Mouse (Mus musculus) heart, embryonic 14.5 days (tissue): Measurements from ENCODE around the gene Inhbe. TPM values are rescaled to one million over a fixed set of nuclear protein-coding genes. Genes with fewer than 3 reads are reported as not detected.

Experiments
- ATAC-seq: fragments of 200-750 bp; cut with Nextera tagmentation; 2 replicates; pipeline ENCODE4 v1.8.0; 2017; ENCODE audit warnings: low read depth, moderate TSS enrichment; ENCODE audit not compliant: insufficient number of reproducible peaks, insufficient read depth, low FRiP score
- H3K27ac ChIP-seq, 2 experiments: fragments of 200-500 bp in 1 of 2; fragments of 300-500 bp in 1 of 2; sonication (generic) in 1 of 2; replicated peaks in 1 of 2; 2 replicates each; pipeline ENCODE4 v1.5.1; 2012 to 2014; ENCODE audit warnings: low read depth in 2 of 2, low read length in 2 of 2, control low read depth in 1 of 2, mild to moderate bottlenecking in 1 of 2, mixed read lengths in 1 of 2; ENCODE audit not compliant: control insufficient read depth in 1 of 2, insufficient read depth in 1 of 2
- H3K27me3 ChIP-seq: fragments of 300-500 bp; sonication (generic); 2 replicates; pipeline ENCODE4 v1.6.1; 2014; ENCODE audit warnings: mild to moderate bottlenecking, low read length, control low read depth; ENCODE audit not compliant: control insufficient read depth, insufficient read depth
- H3K36me3 ChIP-seq: fragments of 300-500 bp; sonication (generic); 2 replicates; pipeline ENCODE4 v1.6.1; 2014; ENCODE audit warnings: mild to moderate bottlenecking, control low read depth, low read length, mixed read lengths; ENCODE audit not compliant: control insufficient read depth, insufficient read depth
- H3K4me1 ChIP-seq, 2 experiments: fragments of 200-500 bp in 1 of 2; fragments of 300-500 bp in 1 of 2; sonication (generic) in 1 of 2; 2 replicates each; pipeline ENCODE4 v1.6.1; 2012 to 2014; ENCODE audit warnings: low read length in 2 of 2, control low read depth in 1 of 2, mixed read lengths in 1 of 2; ENCODE audit not compliant: control insufficient read depth in 2 of 2, insufficient read depth in 2 of 2
- H3K4me2 ChIP-seq: fragments of 300-500 bp; sonication (generic); 2 replicates; pipeline ENCODE4 v1.6.1; 2014; ENCODE audit warnings: mild to moderate bottlenecking, low read length
- H3K4me3 ChIP-seq, 2 experiments: fragments of 200-500 bp in 1 of 2; fragments of 300-500 bp in 1 of 2; sonication (generic) in 1 of 2; 2 replicates each; pipeline ENCODE4 v1.5.1; 2012 to 2014; ENCODE audit warnings: low read length in 2 of 2, mild to moderate bottlenecking in 2 of 2, control low read depth in 1 of 2, low read depth in 1 of 2, moderate library complexity in 1 of 2; ENCODE audit not compliant: control insufficient read depth in 1 of 2, insufficient read depth in 1 of 2
- H3K9ac ChIP-seq: fragments of 300-500 bp; sonication (generic); 2 replicates; pipeline ENCODE4 v1.6.1; 2014; ENCODE audit warnings: mild to moderate bottlenecking, low read length
- H3K9me3 ChIP-seq: fragments of 300-500 bp; sonication (generic); 2 replicates; pipeline ENCODE4 v1.6.1; 2016; ENCODE audit warnings: low read length, control low read depth; ENCODE audit not compliant: control insufficient read depth
- WGBS: fragments of 180-500 bp; shearing (Covaris S2); extraction: QIAGEN DNeasy Blood & Tissue Kit; methylation state at CpG from one replicate; pipeline ENCODE4 v1.1.7; 2014; 5-methylcytosine and 5-hydroxymethylcytosine counted together
- polyA plus RNA-seq: library from polyadenylated mRNA; unstranded; fragments of >200 nt; fragmentation: Nextera tagmentation; extraction: Ambion mirVana; gene quantifications from 2 replicates; pipeline ENCODE4 v1.2.1, GENCODE M21; 2014

Inhbe gene
- polyA plus RNA-seq, 1 experiment from 2014 or later = not detected

DNA sequence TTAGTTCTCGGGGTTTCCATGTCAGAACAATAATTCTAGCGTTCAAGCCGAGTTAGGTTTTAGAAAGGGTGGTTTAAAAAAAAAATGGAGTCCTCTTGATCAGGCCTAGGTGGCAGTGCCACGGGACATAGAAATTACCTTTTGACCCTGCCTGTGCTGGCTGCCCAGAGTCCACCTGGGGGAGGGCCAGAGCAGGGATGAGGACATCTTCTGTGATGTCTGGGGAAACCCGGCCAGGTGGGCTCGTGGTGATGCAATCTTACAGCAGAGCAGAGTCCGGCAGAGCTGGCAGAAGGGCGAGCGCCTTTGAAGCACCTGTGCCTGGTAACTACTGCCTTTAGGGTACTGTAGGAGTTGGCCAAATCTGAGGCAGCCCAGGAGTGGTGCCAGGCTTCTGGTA lies 2.0 kb downstream of the Inhbe start:
- peaks cover 12 to 15% of the 10 kb centered on the region in 2 experiments for H3K4me1 ChIP-seq
- H3K36me3 ChIP-seq = no peaks in the 10 kb centered on the region
- H3K9ac ChIP-seq = no peak overlapping the region
- no peak overlapping the region for H3K4me2 ChIP-seq
- whole genome bisulfite sequencing = 86% methylated on average over 9 of the region's 9 CpGs
- no peak for ATAC-seq
- no peak overlapping the region for H3K27ac ChIP-seq
- H3K9me3 ChIP-seq = no peaks in the 10 kb centered on the region
- no peak overlapping the region for H3K4me3 ChIP-seq
- no peaks in the 10 kb centered on the region for H3K27me3 ChIP-seq

DNA sequence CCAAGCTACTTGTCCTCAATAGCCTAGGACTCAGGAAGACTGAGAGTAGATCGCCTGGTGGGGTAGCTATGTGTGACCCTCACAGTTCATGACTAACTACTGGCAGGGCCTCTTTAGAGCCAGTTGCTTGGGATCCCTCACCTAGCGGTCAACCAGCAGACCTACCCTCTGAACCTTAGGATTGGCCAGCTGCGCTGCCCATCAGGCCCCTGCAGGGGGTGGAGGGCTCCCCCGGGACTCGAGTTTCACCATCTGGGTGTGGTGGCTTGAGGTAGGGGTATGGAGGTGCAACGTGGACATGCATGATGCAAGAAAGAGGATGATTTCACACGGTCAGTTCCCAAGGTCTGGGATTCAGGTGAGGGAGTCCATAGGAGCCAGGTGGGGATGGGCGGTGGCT lies 2.5 kb downstream of the Inhbe start:
- ATAC-seq = no peak
- Histone ChIP-seq H3K4me3 (no peak overlapping the region), H3K9ac (no peak overlapping the region), H3K27ac (no peak overlapping the region), H3K4me2 (no peak overlapping the region), H3K9me3 (no peaks in the 10 kb centered on the region), H3K27me3 (no peaks in the 10 kb centered on the region), H3K4me1 (peaks cover 12 to 15% of the 10 kb centered on the region in 2 experiments), H3K36me3 (no peaks in the 10 kb centered on the region)
- WGBS = 57% methylated on average over 8 of the region's 8 CpGs

DNA sequence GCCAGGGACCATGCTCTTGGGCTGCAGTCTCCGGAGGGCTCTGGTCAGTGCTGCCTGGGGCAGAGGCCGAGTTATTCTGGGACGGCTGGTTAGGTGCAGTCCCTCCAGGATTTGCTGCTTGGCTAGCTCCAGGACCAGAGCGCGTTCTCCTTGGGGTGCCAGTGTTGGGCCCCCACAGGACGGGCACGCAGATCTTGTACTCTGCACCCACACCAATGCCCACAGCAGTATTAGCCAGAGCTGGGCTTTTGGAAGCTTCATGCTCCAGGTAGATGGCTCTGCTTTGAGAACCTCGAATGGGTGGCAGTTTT lies 3.0 kb downstream of the Inhbe start:
- WGBS = 72% methylated on average over 8 of the region's 8 CpGs
- H3K9ac ChIP-seq = no peak overlapping the region
- H3K4me3 ChIP-seq = no peak overlapping the region
- H3K9me3 ChIP-seq = no peaks in the 10 kb centered on the region
- H3K27ac ChIP-seq = no peak overlapping the region
- peaks cover 12 to 15% of the 10 kb centered on the region in 2 experiments for H3K4me1 ChIP-seq
- H3K4me2 ChIP-seq = peak overlapping the region; percentile 57; the same call in 1 of the 2 replicates
- H3K36me3 ChIP-seq = no peaks in the 10 kb centered on the region
- no peak for ATAC-seq
- no peaks in the 10 kb centered on the region for H3K27me3 ChIP-seq

DNA sequence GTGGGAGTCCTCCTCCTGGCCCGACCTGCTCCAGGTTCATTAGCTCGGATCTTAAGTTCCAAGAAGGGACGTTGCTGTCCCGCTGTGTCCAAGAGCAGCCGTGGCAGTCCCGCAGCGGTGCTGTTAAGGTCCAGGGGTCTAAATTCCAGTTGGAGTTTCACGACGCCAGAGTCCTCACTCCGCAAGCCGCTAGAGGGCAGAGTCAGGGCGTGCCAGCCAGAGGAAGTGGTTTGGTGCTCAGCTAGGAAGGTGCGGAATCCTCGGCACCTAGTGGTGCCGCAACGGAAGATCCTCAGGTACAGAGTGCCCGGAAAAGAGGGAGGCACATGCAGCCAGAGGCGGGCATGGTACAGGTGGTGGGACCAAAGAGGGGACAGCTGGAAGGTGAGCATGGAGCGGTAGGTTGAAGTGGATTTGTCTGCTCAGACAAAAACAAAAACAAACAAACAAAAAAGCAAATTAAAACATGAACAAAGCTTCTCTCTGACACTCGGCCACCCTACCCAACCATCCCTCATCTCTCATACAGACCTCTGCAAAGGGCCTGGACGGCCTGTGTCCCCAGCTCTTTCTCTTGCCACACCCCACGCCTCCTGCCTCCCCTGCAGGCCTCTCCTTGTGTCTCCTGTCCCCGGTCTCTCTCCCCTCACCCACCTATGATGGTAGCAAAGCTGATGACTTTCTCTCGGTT lies 3.5 kb downstream of the Inhbe start:
- no peaks in the 10 kb centered on the region for H3K9me3 ChIP-seq
- 10% methylated on average over 24 of the region's 24 CpGs for WGBS
- ATAC-seq = no peak; the same call in 1 of the 2 replicates
- H3K27me3 ChIP-seq = no peaks in the 10 kb centered on the region
- H3K27ac ChIP-seq = no peak overlapping the region
- H3K36me3 ChIP-seq = no peaks in the 10 kb centered on the region
- H3K9ac ChIP-seq = 0 out of 2 replicates have a peak overlapping the region, but pooled peaks have one; percentile 35
- H3K4me1 ChIP-seq = peaks cover 12 to 15% of the 10 kb centered on the region in 2 experiments
- peak overlapping the region; percentile 57 for H3K4me2 ChIP-seq
- H3K4me3 ChIP-seq = peak overlapping the region in 1 of 2 experiments; percentile 21; a peak in 2 of 4 replicates

DNA sequence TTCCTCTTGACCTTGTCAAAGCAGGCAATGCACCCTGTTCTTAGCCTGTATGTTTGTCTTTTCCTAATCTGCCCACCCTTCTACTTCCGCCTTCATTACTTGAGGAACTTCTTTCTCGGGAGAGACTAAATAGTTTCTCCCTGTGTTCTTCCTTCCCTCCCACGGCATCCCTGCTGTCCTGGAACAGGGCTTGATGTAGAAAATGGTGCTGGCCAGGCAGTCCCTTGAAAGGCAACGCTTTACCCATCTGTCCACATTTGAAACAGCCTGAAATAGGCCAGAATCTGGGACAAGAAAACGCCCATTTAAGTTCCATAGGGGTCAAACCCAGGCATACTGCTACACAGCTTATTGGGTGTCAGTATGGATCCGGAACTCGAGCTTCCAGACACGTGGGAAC lies 4.4 kb downstream of the Inhbe start:
- Histone ChIP-seq H3K4me3 (no peak overlapping the region), H3K27ac (no peak overlapping the region), H3K27me3 (no peaks in the 10 kb centered on the region), H3K4me2 (no peak overlapping the region), H3K9me3 (peaks cover 3% of the 10 kb centered on the region; the same call in 1 of the 2 replicates), H3K9ac (no peak overlapping the region), H3K36me3 (no peaks in the 10 kb centered on the region), H3K4me1 (peaks cover 9 to 14% of the 10 kb centered on the region in 2 experiments)
- 73% methylated on average over 8 of the region's 8 CpGs for WGBS
- no peak for ATAC-seq

DNA sequence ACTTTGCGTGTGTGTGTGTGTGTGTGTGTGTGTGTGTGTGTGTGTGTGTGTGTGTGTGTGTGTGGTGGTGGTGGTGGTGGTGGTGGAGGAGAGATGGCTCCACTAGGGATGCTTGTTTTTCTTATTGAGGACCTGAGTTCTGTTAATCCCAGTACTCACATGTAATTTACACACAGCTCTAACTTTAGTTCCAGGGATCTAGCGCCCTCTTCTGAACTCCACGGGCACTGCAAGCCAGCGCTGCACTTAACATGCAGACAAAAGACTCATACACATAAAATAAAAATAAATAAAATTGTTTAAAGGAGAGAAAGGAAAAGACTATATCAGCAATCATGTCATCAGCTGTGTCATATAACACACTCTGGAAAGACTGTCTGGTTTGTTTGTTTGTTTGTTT lies 5.3 kb downstream of the Inhbe start:
- WGBS = 61% methylated on average over 4 of the region's 4 CpGs
- Histone ChIP-seq H3K4me2 (no peak overlapping the region), H3K4me3 (no peak overlapping the region)

GRCm38 (mm10) chr10:127346173-127346572 lies 8.0 kb downstream of the Inhbe start:
- H3K9ac ChIP-seq = no peak overlapping the region
- H3K27me3 ChIP-seq = peaks cover 4% of the 10 kb centered on the region; the same call in 1 of the 2 replicates
- 63% methylated on average over 3 of the region's 3 CpGs for WGBS
- H3K36me3 ChIP-seq = no peaks in the 10 kb centered on the region
- no peak overlapping the region for H3K27ac ChIP-seq
- peaks cover 8 to 10% of the 10 kb centered on the region in 2 experiments for H3K4me1 ChIP-seq
- no peak overlapping the region for H3K4me3 ChIP-seq
- H3K4me2 ChIP-seq = no peak overlapping the region
- H3K9me3 ChIP-seq = peaks cover 3% of the 10 kb centered on the region; the same call in 1 of the 2 replicates
- ATAC-seq = no peak

More for the DNA sequence above, 5.3 kb downstream of the Inhbe start:
- H3K27me3 ChIP-seq = no peaks in the 10 kb centered on the region
- no peak for ATAC-seq
- no peak overlapping the region for H3K27ac ChIP-seq
- H3K9me3 ChIP-seq = peaks cover 3% of the 10 kb centered on the region; the same call in 1 of the 2 replicates
- H3K9ac ChIP-seq = no peak overlapping the region
- H3K36me3 ChIP-seq = no peaks in the 10 kb centered on the region
- peaks cover 6 to 7% of the 10 kb centered on the region in 2 experiments; a peak in 3 of 4 replicates for H3K4me1 ChIP-seq

- peaks cover 3% of the 10 kb centered on the region; the same call in 1 of the 2 replicates for H3K9me3 ChIP-seq
- H3K4me3 ChIP-seq = no peak overlapping the region
- no peak overlapping the region for H3K4me2 ChIP-seq
- H3K9ac ChIP-seq = no peak overlapping the region
- no peak for ATAC-seq
- H3K27ac ChIP-seq = no peak overlapping the region
- H3K4me1 ChIP-seq = peaks cover 11 to 15% of the 10 kb centered on the region in 2 experiments; a peak in 3 of 4 replicates
- 72% methylated on average over 3 of the region's 3 CpGs for WGBS
- no peaks in the 10 kb centered on the region for H3K36me3 ChIP-seq
- H3K27me3 ChIP-seq = peaks cover 17% of the 10 kb centered on the region
Observed at GRCm38 (mm10) chr10:127343029-127343428, 11.2 kb downstream of the Inhbe start.
